Mouse (Mus musculus) kidney, postnatal 0 days (tissue): ENCODE data around the gene Tsga10. TPM values are rescaled to one million over a fixed set of nuclear protein-coding genes. Genes with fewer than 3 reads are reported as not detected.

Experiments
- ATAC-seq: fragments of 200-750 bp; cut with Nextera tagmentation; replicated peaks from 2 replicates; pipeline ENCODE4 v1.8.0; 2017; ENCODE audit warnings: low read depth, moderate number of reproducible peaks, moderate TSS enrichment, moderate library complexity; ENCODE audit not compliant: low FRiP score
- DNase-seq: peaks from one replicate; pipeline ENCODE4 v3.0.0-alpha.2; 2016; ENCODE audit warnings: low spot score
- H3K27ac ChIP-seq: fragments of 300-500 bp; sonication (generic); 2 replicates; pipeline ENCODE4 v1.5.1; 2014; ENCODE audit warnings: mild to moderate bottlenecking
- H3K27me3 ChIP-seq: fragments of 300-500 bp; sonication (generic); 2 replicates; pipeline ENCODE4 v1.6.1; 2014; ENCODE audit warnings: low read length, mixed read lengths; ENCODE audit not compliant: insufficient read depth
- H3K36me3 ChIP-seq: fragments of 300-500 bp; sonication (generic); 2 replicates; pipeline ENCODE4 v1.6.1; 2014; ENCODE audit warnings: low read length, mixed read lengths; ENCODE audit not compliant: insufficient read depth
- H3K4me1 ChIP-seq: fragments of 300-500 bp; sonication (generic); replicated peaks from 2 replicates; pipeline ENCODE4 v1.6.1; 2014; ENCODE audit warnings: antibody characterized with exemption, low read length, mixed read lengths; ENCODE audit not compliant: insufficient read depth
- H3K4me2 ChIP-seq: fragments of 300-500 bp; sonication (generic); 2 replicates; pipeline ENCODE4 v1.6.1; 2014; ENCODE audit warnings: mild to moderate bottlenecking, low read length, moderate library complexity, mixed read lengths
- H3K4me3 ChIP-seq: fragments of 300-500 bp; sonication (generic); replicated peaks from 2 replicates; pipeline ENCODE4 v1.5.1; 2014; ENCODE audit warnings: low read depth, low read length
- H3K9ac ChIP-seq: fragments of 300-500 bp; sonication (generic); 2 replicates; pipeline ENCODE4 v1.6.1; 2014; ENCODE audit warnings: low read depth, low read length
- H3K9me3 ChIP-seq: fragments of 300-500 bp; sonication (generic); replicated peaks from 2 replicates; pipeline ENCODE4 v1.6.1; 2016; ENCODE audit warnings: low read length, inconsistent platforms, mixed read lengths
- CTCF ChIP-seq: IDR thresholded peaks from 2 replicates; pipeline ENCODE4 v1.5.1; 2016; ENCODE audit warnings: antibody characterized with exemption, low read depth, mild to moderate bottlenecking, moderate library complexity
- WGBS: fragments of 180-500 bp; shearing (Covaris S2); extraction: QIAGEN DNeasy Blood & Tissue Kit; methylation state at CpG from one replicate; pipeline ENCODE4 v1.1.7; 2014; 5-methylcytosine and 5-hydroxymethylcytosine counted together
- polyA plus RNA-seq: library from polyadenylated mRNA; unstranded; fragments of >200 nt; fragmentation: Nextera tagmentation; extraction: Ambion mirVana; gene quantifications from 2 replicates; pipeline ENCODE4 v1.2.1, GENCODE M21; 2015

Tsga10 gene
- polyA plus RNA-seq, 1 experiment from 2014 or later = 5.3 TPM

- Histone ChIP-seq H3K4me3 (peak overlapping the region; percentile 51), H3K9ac (peak overlapping the region; percentile 54), H3K9me3 (no peaks in the 10 kb centered on the region), H3K4me2 (peak overlapping the region; percentile 69), H3K27me3 (no peaks in the 10 kb centered on the region), H3K36me3 (peaks cover 17% of the 10 kb centered on the region), H3K27ac (peak overlapping the region; percentile 85), H3K4me1 (peaks cover 5% of the 10 kb centered on the region)
- ATAC-seq = peak; percentile 89
- TF ChIP-seq CTCF = no peak
- 5% methylated on average over 33 of the region's 33 CpGs for WGBS
- DNase-seq = peak; percentile 91
Measured at GRCm38 (mm10) chr1:37872131-37873067, 6.2 kb upstream of the Tsga10 start.

GRCm38 (mm10) chr1:37871704-37872103, 5.5 kb upstream of the Tsga10 start, which contains the start of gene Lipt1:
Lipt1 (plus strand) TSS chr1:37871738.
- no peak for DNase-seq
- peak within 1 kb of the TSS; percentile 51 for H3K4me3 ChIP-seq

GRCm38 (mm10) chr1:37869362-37869761, 3.1 kb upstream of the Tsga10 start:
- H3K4me2 ChIP-seq = no peak overlapping the region
- ATAC-seq = no peak
- no peak for DNase-seq
- H3K9ac ChIP-seq = no peak overlapping the region
- TF ChIP-seq CTCF = no peak
- no peak overlapping the region for H3K27ac ChIP-seq
- peaks cover 5% of the 10 kb centered on the region for H3K4me1 ChIP-seq
- H3K4me3 ChIP-seq = no peak overlapping the region
- H3K27me3 ChIP-seq = no peaks in the 10 kb centered on the region
- WGBS = 46% methylated on average over 2 of the region's 2 CpGs
- no peaks in the 10 kb centered on the region for H3K36me3 ChIP-seq
- H3K9me3 ChIP-seq = no peaks in the 10 kb centered on the region

More at GRCm38 (mm10) chr1:37871704-37872103, 5.5 kb upstream of the Tsga10 start, which contains the start of gene Lipt1:
- no peak for TF ChIP-seq CTCF
- no peaks in the 10 kb centered on the region for H3K27me3 ChIP-seq
- peak within 1 kb of the TSS; percentile 54 for H3K9ac ChIP-seq
- H3K27ac ChIP-seq = peak within 1 kb of the TSS; percentile 85
- ATAC-seq = peak; percentile 50
- WGBS = 8% methylated on average over 7 of the region's 7 CpGs
- H3K4me2 ChIP-seq = peak within 1 kb of the TSS; percentile 69
- no peaks in the 10 kb centered on the region for H3K9me3 ChIP-seq
- peaks cover 5% of the 10 kb centered on the region for H3K4me1 ChIP-seq
- peaks cover 12% of the 10 kb centered on the region for H3K36me3 ChIP-seq

DNA sequence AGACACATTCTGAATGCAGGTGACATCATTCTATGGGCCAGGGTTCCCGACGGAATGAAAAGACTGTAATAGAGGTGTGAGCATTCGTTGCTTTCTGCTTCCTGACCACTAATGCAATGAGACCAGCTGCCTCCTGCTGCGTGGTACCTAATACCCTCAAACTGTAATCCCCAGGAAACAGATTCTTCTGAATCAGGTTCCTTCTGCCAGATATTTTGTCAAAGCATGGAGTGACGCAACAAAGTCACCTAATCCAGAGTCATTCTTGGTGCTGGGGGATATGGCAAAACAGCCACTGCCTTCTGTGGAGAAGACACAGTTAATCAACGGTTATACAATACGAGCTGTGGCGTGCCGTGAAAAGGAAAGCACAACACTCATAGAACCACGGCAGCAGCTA, 2.4 kb upstream of the Tsga10 start:
- no peak overlapping the region for H3K9ac ChIP-seq
- H3K4me1 ChIP-seq = peaks cover 5% of the 10 kb centered on the region
- TF ChIP-seq CTCF = no peak
- DNase-seq (no peak), ATAC-seq (no peak)
- no peak overlapping the region for H3K4me2 ChIP-seq
- no peak overlapping the region for H3K27ac ChIP-seq
- H3K36me3 ChIP-seq = no peaks in the 10 kb centered on the region
- H3K27me3 ChIP-seq = no peaks in the 10 kb centered on the region
- no peak overlapping the region for H3K4me3 ChIP-seq
- no peaks in the 10 kb centered on the region for H3K9me3 ChIP-seq
- 63% methylated on average over 10 of the region's 10 CpGs for WGBS

DNA sequence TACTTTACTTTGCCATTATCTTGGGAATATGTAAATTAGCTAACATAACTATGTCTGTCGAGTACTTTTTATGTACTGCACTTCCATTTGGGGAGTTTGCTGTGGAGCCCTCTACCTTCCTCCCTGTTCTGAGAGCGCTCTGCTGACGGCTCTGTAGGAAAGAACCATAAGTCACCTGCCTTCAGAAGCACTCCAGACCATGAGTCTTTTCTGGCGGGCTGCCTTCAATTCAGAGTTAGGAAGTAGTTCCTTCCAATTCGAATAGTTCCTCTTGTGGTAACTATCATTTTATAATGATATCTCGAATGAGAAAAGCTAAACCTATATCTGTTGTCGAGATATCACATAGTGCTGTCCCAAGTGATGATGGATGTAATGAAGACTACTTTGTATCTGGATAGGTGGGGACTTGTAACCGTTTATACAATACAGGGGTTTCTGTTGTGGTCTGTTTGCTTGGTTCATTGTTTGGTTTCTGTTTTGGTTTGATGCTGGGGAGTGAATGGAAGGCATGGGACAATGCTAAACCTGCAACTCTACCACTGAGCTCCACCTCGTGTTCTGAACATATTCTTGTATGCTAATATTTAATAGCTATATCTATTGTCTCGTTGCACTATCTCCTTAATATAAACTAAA, 1.6 kb upstream of the Tsga10 start:
- 66% methylated on average over 10 of the region's 10 CpGs for WGBS
- H3K27ac ChIP-seq = no peak overlapping the region

GRCm38 (mm10) chr1:37867056-37867455, 827 bp upstream of the Tsga10 start:
- Histone ChIP-seq H3K4me1 (peaks cover 5% of the 10 kb centered on the region), H3K9me3 (no peaks in the 10 kb centered on the region), H3K9ac (no peak overlapping the region), H3K4me3 (no peak overlapping the region), H3K27ac (no peak overlapping the region), H3K27me3 (no peaks in the 10 kb centered on the region), H3K4me2 (no peak overlapping the region), H3K36me3 (no peaks in the 10 kb centered on the region)
- ATAC-seq (no peak), DNase-seq (peak; percentile 37)
- TF ChIP-seq CTCF = peak; percentile 74
- 81% methylated on average over 1 of the region's 1 CpGs for WGBS

More for the DNA sequence above, 1.6 kb upstream of the Tsga10 start:
- no peaks in the 10 kb centered on the region for H3K9me3 ChIP-seq
- DNase-seq (no peak), ATAC-seq (no peak)
- H3K9ac ChIP-seq = no peak overlapping the region
- peaks cover 5% of the 10 kb centered on the region for H3K4me1 ChIP-seq
- no peaks in the 10 kb centered on the region for H3K36me3 ChIP-seq
- no peak overlapping the region for H3K4me2 ChIP-seq
- TF ChIP-seq CTCF = no peak
- no peak overlapping the region for H3K4me3 ChIP-seq
- no peaks in the 10 kb centered on the region for H3K27me3 ChIP-seq
